ENCODE assay signal across 8 mouse cellular contexts in genomic region chr7:100908567-100908966, GRCm38 (mm10). TPM values are rescaled to one million over a fixed set of nuclear protein-coding genes. Genes with fewer than 3 reads are reported as not detected.
DNase-seq lines count a peak whose midpoint lies in the region; ATAC-seq and TF ChIP-seq lines count a peak whose summit lies in the region.

No protein-coding gene starts in this region.

- H3K27ac ChIP-seq in CH12.LX (ENCODE audit: insufficient read depth, low read depth), result no peak overlapping the region
- H3K27ac ChIP-seq in embryonic facial prominence, embryonic 10.5 days (replicated peaks), result peak overlapping the region; percentile 76
- peak overlapping the region; percentile 78; the same call in 1 of the 2 replicates for H3K27ac ChIP-seq in kidney, postnatal 0 days

- DNase-seq in gastrocnemius, postnatal 14 days, result peak; percentile 50
- no peak for DNase-seq in gastrocnemius, adult 18-20 months (ENCODE audit: low spot score)
- DNase-seq in CH12.LX (ENCODE audit: extremely low read depth), result peak; percentile 46
- DNase-seq in embryonic facial prominence, embryonic 10.5 days (ENCODE audit: low spot score), result no peak
- DNase-seq in kidney, postnatal 0 days (ENCODE audit: low spot score), result peak; percentile 74
- DNase-seq in naive thymus-derived CD4-positive, alpha-beta T cell, adult 2 months (ENCODE audit: low read depth), result peak; percentile 29
- no peak for DNase-seq in urinary bladder, adult 18-20 months (ENCODE audit: low spot score in 2 of 2)

- no peaks in the 10 kb centered on the region for H3K79me2 ChIP-seq in CH12.LX (replicated peaks; ENCODE audit: control insufficient read depth, extremely low read depth, insufficient read depth, poor library complexity, severe bottlenecking)

- H3K4me3 ChIP-seq in CH12.LX (replicated peaks in 1 of 3; ENCODE audit: low read depth in 2 of 3, low read length in 2 of 3, poor library complexity in 1 of 3), result no peak overlapping the region
- H3K4me3 ChIP-seq in embryonic facial prominence, embryonic 10.5 days, result no peak overlapping the region
- H3K4me3 ChIP-seq in kidney, postnatal 0 days (replicated peaks; ENCODE audit: low read depth, low read length), result no peak overlapping the region

- dilution Hi-C loops in CH12.LX (cut with MboI; ENCODE audit: extremely low pct_ligation_motif_present, extremely low pct_unique_long_range_greater_than_20kb, low sequenced_read_pairs), result no loop called here

- in situ Hi-C loops in CH12.LX (cut with MboI; ENCODE audit: low pct_ligation_motif_present, low pct_unique_long_range_greater_than_20kb, low sequenced_read_pairs), result no loop called here

- no peaks in the 10 kb centered on the region for H3K9me3 ChIP-seq in CH12.LX (replicated peaks; ENCODE audit: low read length)
- no peaks in the 10 kb centered on the region for H3K9me3 ChIP-seq in embryonic facial prominence, embryonic 10.5 days
- no peaks in the 10 kb centered on the region for H3K9me3 ChIP-seq in kidney, postnatal 0 days (replicated peaks; ENCODE audit: low read length)

- 52% methylated on average over 8 of the region's 8 CpGs for WGBS in embryonic facial prominence, embryonic 10.5 days
- WGBS in kidney, postnatal 0 days, result 36% methylated on average over 8 of the region's 8 CpGs

- no peak overlapping the region for H3K9ac ChIP-seq in CH12.LX (ENCODE audit: insufficient read depth, low read depth)
- H3K9ac ChIP-seq in kidney, postnatal 0 days (ENCODE audit: low read depth, low read length), result no peak overlapping the region

- H3K27me3 ChIP-seq in CH12.LX (replicated peaks), result no peaks in the 10 kb centered on the region
- H3K27me3 ChIP-seq in embryonic facial prominence, embryonic 10.5 days (replicated peaks; ENCODE audit: low read depth, poor library complexity, severe bottlenecking), result no peaks in the 10 kb centered on the region
- H3K27me3 ChIP-seq in kidney, postnatal 0 days (ENCODE audit: insufficient read depth, low read length), result no peaks in the 10 kb centered on the region

- no peak for TF ChIP-seq EP300 in CH12.LX (IDR thresholded peaks at IDR 0.05; ENCODE audit: low read length)

- H3K4me1 ChIP-seq in CH12.LX (ENCODE audit: control insufficient read depth in 1 of 2, insufficient read depth in 2 of 2), result peaks cover 0 to 40% of the 10 kb centered on the region in 2 experiments; a peak in 2 of 4 replicates
- H3K4me1 ChIP-seq in embryonic facial prominence, embryonic 10.5 days, result peaks cover 62% of the 10 kb centered on the region
- H3K4me1 ChIP-seq in kidney, postnatal 0 days (replicated peaks; ENCODE audit: insufficient read depth, low read length), result peaks cover 51% of the 10 kb centered on the region

- no peak for ATAC-seq in kidney, postnatal 0 days (replicated peaks; ENCODE audit: low FRiP score, low read depth)
- no peak for ATAC-seq in activated CD4-positive, CD25-positive, alpha-beta regulatory T cell, adult 4 months

- intact Hi-C loops in gastrocnemius, postnatal 14 days (cut with DNase I; ENCODE audit: low total_unique reads), result no loop called here

- peak; percentile 36 for TF ChIP-seq RAD21 in CH12.LX (IDR thresholded peaks at IDR 0.05; ENCODE audit: low read depth, low read length)

- no peak for TF ChIP-seq POLR2A in CH12.LX (IDR thresholded peaks at IDR 0.05; ENCODE audit: low read depth, low read length)

- no peak overlapping the region for H3K4me2 ChIP-seq in CH12.LX (ENCODE audit: insufficient read depth, low read depth, poor library complexity, severe bottlenecking)
- H3K4me2 ChIP-seq in kidney, postnatal 0 days (ENCODE audit: low read length), result peak overlapping the region; percentile 32; the same call in 1 of the 2 replicates

- H3K36me3 ChIP-seq in CH12.LX (replicated peaks in 1 of 2; ENCODE audit: control insufficient read depth in 1 of 2, insufficient read depth in 1 of 2, low read length in 1 of 2), result no peaks in the 10 kb centered on the region
- peaks cover 76% of the 10 kb centered on the region for H3K36me3 ChIP-seq in embryonic facial prominence, embryonic 10.5 days (replicated peaks)
- 0 out of 2 replicates have a peak, but pooled peaks cover 2% of the 10 kb centered on the region for H3K36me3 ChIP-seq in kidney, postnatal 0 days (ENCODE audit: insufficient read depth, low read length)

- TF ChIP-seq CTCF in CH12.LX (conservative IDR thresholded peaks at IDR 0.05 in 1 of 2, IDR thresholded peaks at IDR 0.05 in 1 of 2; ENCODE audit: low read depth in 2 of 2, low read length in 2 of 2), result peak in 1 of 2 experiments; percentile 68; a peak in 2 of 4 replicates
- peak; percentile 69 for TF ChIP-seq CTCF in kidney, postnatal 0 days (IDR thresholded peaks at IDR 0.05; ENCODE audit: low read depth)

TF ChIP-seq in CH12.LX, 34 proteins besides CTCF, POLR2A, EP300 and RAD21:
- no peak for TF ChIP-seq MAFK (IDR thresholded peaks at IDR 0.05; ENCODE audit: insufficient replicate concordance, low read length)
- TF ChIP-seq SMC3 (IDR thresholded peaks at IDR 0.05; ENCODE audit: low read depth, low read length), result peak; percentile 70

RNA-seq across cellular contexts. Expression of gene Arhgef17, which starts 23.3 kb away (rescaled TPM):
- 10 to 100 TPM; 21.9 to 25.7 TPM for total RNA-seq in gastrocnemius, postnatal 14 days (2021)
- 10 to 100 TPM; 32.1 to 35.5 TPM for total RNA-seq in gastrocnemius, adult 18-20 months (2021)
- total RNA-seq in CH12.LX (2012; rRNA removed) (4.6 and 6.7 TPM in 2 replicates), CH12.LX (2014; rRNA removed) (2.3 and 2.6 TPM in 2 replicates)
- 5.2 and 5.6 TPM in 2 replicates for polyA plus RNA-seq in CH12.LX (2012; ENCODE audit: insufficient read length, low read depth)
- polyA plus RNA-seq in embryonic facial prominence, embryonic 10.5 days (2016; fragmentation: Nextera tagmentation; extraction: Ambion mirVana), result 9.3 and 9.8 TPM in 2 replicates
- 7.8 and 8.1 TPM in 2 replicates for polyA plus RNA-seq in kidney, postnatal 0 days (2015; fragmentation: Nextera tagmentation; extraction: Ambion mirVana)
- under 1 TPM in 1 of 2 experiments, not detected in 1; 0.42 TPM for polyA plus RNA-seq in activated CD4-positive, CD25-positive, alpha-beta regulatory T cell, adult 4 months (2017; shearing (Covaris generic))

RNA-seq across cellular contexts. Expression of gene Relt, which starts 45.3 kb away (rescaled TPM):
- total RNA-seq in gastrocnemius, postnatal 14 days (2021), result 10 to 100 TPM in 1 of 2 experiments, 1 to 10 TPM in 1; 5.4 to 16.3 TPM
- total RNA-seq in gastrocnemius, adult 18-20 months (2021), result 10 to 100 TPM; 15.5 to 23.8 TPM
- 27.7 and 29.9 TPM in 2 replicates for total RNA-seq in CH12.LX (2012; rRNA removed)
- total RNA-seq in CH12.LX (2014; rRNA removed), result 24.5 and 25.7 TPM in 2 replicates
- 24.9 and 31.1 TPM in 2 replicates for polyA plus RNA-seq in CH12.LX (2012; ENCODE audit: insufficient read length, low read depth)
- 4.8 and 5.2 TPM in 2 replicates for polyA plus RNA-seq in embryonic facial prominence, embryonic 10.5 days (2016; fragmentation: Nextera tagmentation; extraction: Ambion mirVana)
- polyA plus RNA-seq in kidney, postnatal 0 days (2015; fragmentation: Nextera tagmentation; extraction: Ambion mirVana), result 2.1 and 2.3 TPM in 2 replicates
- 10 to 100 TPM; 14.5 to 16.3 TPM for polyA plus RNA-seq in activated CD4-positive, CD25-positive, alpha-beta regulatory T cell, adult 4 months (2017; shearing (Covaris generic))

Comparison
In these comparisons a context has a peak if more than half of its experiments do, and no peak if none do; other contexts are left out.
1. DNase-seq: peak in gastrocnemius, postnatal 14 days (single experiment), CH12.LX (single experiment), kidney, postnatal 0 days (single experiment) and naive thymus-derived CD4-positive, alpha-beta T cell, adult 2 months (single experiment); none in gastrocnemius, adult 18-20 months (single experiment), embryonic facial prominence, embryonic 10.5 days (single experiment) and urinary bladder, adult 18-20 months (0 of 2).